In genomic region chr17:78664962-78665545, GRCm38 (mm10) we compare ENCODE assay signal across 22 mouse cellular contexts.
A peak's percentile ranks its signal among the peaks of the same experiment; 100 is the strongest.
DNase-seq lines count a peak whose midpoint lies in the region; TF ChIP-seq lines count a peak whose summit lies in the region.
"Had no signal": no experiment of that assay in that cellular context is flagged by ENCODE, and none has a peak within 500 bp of the region (broad histone marks: within the 10 kb centered on the region; RNA-seq: fewer than 3 reads in every experiment).

No protein-coding gene starts in this region.

- peak; percentile 93 for TF ChIP-seq EP300 in CH12.LX (IDR thresholded peaks at IDR 0.05; ENCODE audit: low read length)

- H3K9me3 ChIP-seq in CH12.LX (replicated peaks; ENCODE audit: low read length): no peaks in the 10 kb centered on the region

- no peak for TF ChIP-seq POLR2A in CH12.LX (IDR thresholded peaks at IDR 0.05; ENCODE audit: low read depth, low read length)

- DNase-seq in embryo, embryonic 10 days (ENCODE audit: low spot score): peak; percentile 16
- no peak for DNase-seq in embryo, embryonic 11 days
- peak; percentile 25 for DNase-seq in layer of hippocampus, adult 11-12 months (ENCODE audit: low spot score)
- DNase-seq in layer of hippocampus, postnatal 10 days (ENCODE audit: low spot score in 2 of 2): no peak
- peak; percentile 43 for DNase-seq in CH12.LX (ENCODE audit: extremely low read depth)
- peak; percentile 50 for DNase-seq in brain, adult 2 months (ENCODE audit: low read depth, low spot score)
- no peak for DNase-seq in kidney, adult 8-10 months
- DNase-seq in kidney, postnatal 4 days: no peak
- DNase-seq: adrenal gland, adult 8-10 months; adrenal gland, postnatal 14 days; adrenal gland, postnatal 36 days; B cell, adult 2 months; cerebellum, adult 11-12 months; cerebellum, adult 2 months; cerebellum, adult 9-10 months; cerebellum, postnatal 10 days; cerebellum, postnatal 36 days had no signal

- peaks cover 21 to 76% of the 10 kb centered on the region in 2 experiments for H3K36me3 ChIP-seq in CH12.LX (replicated peaks in 1 of 2; ENCODE audit: control insufficient read depth in 1 of 2, insufficient read depth in 1 of 2, low read length in 1 of 2)

- dilution Hi-C loops in CH12.LX (cut with MboI; ENCODE audit: extremely low pct_ligation_motif_present, extremely low pct_unique_long_range_greater_than_20kb, low sequenced_read_pairs): no loop called here

- peaks cover 3 to 9% of the 10 kb centered on the region in 2 experiments; a peak in 2 of 4 replicates for H3K4me1 ChIP-seq in CH12.LX (ENCODE audit: control insufficient read depth in 1 of 2, insufficient read depth in 2 of 2)
- H3K4me1 ChIP-seq: embryonic facial prominence, embryonic 15.5 days; forebrain, embryonic 10.5 days; forebrain, embryonic 12.5 days had no signal

- H3K9ac ChIP-seq in CH12.LX (ENCODE audit: insufficient read depth, low read depth): no peak overlapping the region
- H3K9ac ChIP-seq: embryonic facial prominence, embryonic 13.5 days; embryonic facial prominence, embryonic 15.5 days; forebrain, embryonic 12.5 days had no signal

- in situ Hi-C loops in CH12.LX (cut with MboI; ENCODE audit: low pct_ligation_motif_present, low pct_unique_long_range_greater_than_20kb, low sequenced_read_pairs): no loop called here

- H3K27me3 ChIP-seq in CH12.LX (replicated peaks): no peaks in the 10 kb centered on the region
- H3K27me3 ChIP-seq: embryonic facial prominence, embryonic 13.5 days; embryonic facial prominence, embryonic 15.5 days; forebrain, embryonic 12.5 days had no signal

- H3K27ac ChIP-seq in CH12.LX (ENCODE audit: insufficient read depth, low read depth): no peak overlapping the region
- H3K27ac ChIP-seq: embryonic facial prominence, embryonic 13.5 days; embryonic facial prominence, embryonic 15.5 days; forebrain, embryonic 10.5 days; forebrain, embryonic 12.5 days had no signal

- no peak overlapping the region for H3K4me2 ChIP-seq in CH12.LX (ENCODE audit: insufficient read depth, low read depth, poor library complexity, severe bottlenecking)
- H3K4me2 ChIP-seq: embryonic facial prominence, embryonic 13.5 days; embryonic facial prominence, embryonic 15.5 days; forebrain, embryonic 12.5 days had no signal

- TF ChIP-seq RAD21 in CH12.LX (IDR thresholded peaks at IDR 0.05; ENCODE audit: low read depth, low read length): no peak

- TF ChIP-seq CTCF in CH12.LX (conservative IDR thresholded peaks at IDR 0.05 in 1 of 2, IDR thresholded peaks at IDR 0.05 in 1 of 2; ENCODE audit: low read depth in 2 of 2, low read length in 2 of 2): no peak

- H3K4me3 ChIP-seq in CH12.LX (replicated peaks in 1 of 3; ENCODE audit: low read depth in 2 of 3, low read length in 2 of 3, poor library complexity in 1 of 3): no peak overlapping the region
- H3K4me3 ChIP-seq: embryonic facial prominence, embryonic 13.5 days; embryonic facial prominence, embryonic 15.5 days; erythroblast, embryonic 14.5 days; forebrain, embryonic 10.5 days; forebrain, embryonic 12.5 days had no signal

- no peaks in the 10 kb centered on the region for H3K79me2 ChIP-seq in CH12.LX (replicated peaks; ENCODE audit: control insufficient read depth, extremely low read depth, insufficient read depth, poor library complexity, severe bottlenecking)

TF ChIP-seq in CH12.LX, 34 proteins besides CTCF, POLR2A, EP300 and RAD21:
- no peak for TF ChIP-seq SMC3 (IDR thresholded peaks at IDR 0.05; ENCODE audit: low read depth, low read length)
- peak; percentile 48; the same call in 1 of the 2 replicates for TF ChIP-seq TCF12 (IDR thresholded peaks at IDR 0.05; ENCODE audit: low read depth, low read length)
- no peak for TF ChIP-seq USF2 (conservative IDR thresholded peaks at IDR 0.05; ENCODE audit: low read depth, low read length)
- peak; percentile 51; the same call in 1 of the 2 replicates for TF ChIP-seq CHD2 (IDR thresholded peaks at IDR 0.05; ENCODE audit: low read length)
- TF ChIP-seq UBTF (IDR thresholded peaks at IDR 0.05; ENCODE audit: low read depth, low read length): no peak
- TF ChIP-seq NELFE (IDR thresholded peaks at IDR 0.05; ENCODE audit: low read depth, low read length): no peak
- TF ChIP-seq ZKSCAN1 (IDR thresholded peaks at IDR 0.05; ENCODE audit: borderline replicate concordance, low read depth, low read length): no peak
- TF ChIP-seq ZMIZ1 (IDR thresholded peaks at IDR 0.05; ENCODE audit: low read depth, low read length): no peak
- peak; percentile 38; the same call in 1 of the 2 replicates for TF ChIP-seq MEF2A (IDR thresholded peaks at IDR 0.05; ENCODE audit: borderline replicate concordance, low read depth, low read length)
- TF ChIP-seq HCFC1 (IDR thresholded peaks at IDR 0.05; ENCODE audit: low read depth, low read length): no peak
- no peak for TF ChIP-seq MXI1 (IDR thresholded peaks at IDR 0.05; ENCODE audit: low read depth, low read length)
- no peak for TF ChIP-seq RCOR1 (conservative IDR thresholded peaks at IDR 0.05; ENCODE audit: low read depth, low read length)
- no peak for TF ChIP-seq MAX (IDR thresholded peaks at IDR 0.05; ENCODE audit: low read length)
- no peak for TF ChIP-seq GABPA (IDR thresholded peaks at IDR 0.05; ENCODE audit: insufficient replicate concordance, low read depth, low read length)
- TF ChIP-seq ZNF384 (IDR thresholded peaks at IDR 0.05; ENCODE audit: low read depth, low read length): no peak
- no peak for TF ChIP-seq POLR2AphosphoS2 (IDR thresholded peaks at IDR 0.05; ENCODE audit: low read depth, low read length)
- TF ChIP-seq MAFK (IDR thresholded peaks at IDR 0.05; ENCODE audit: insufficient replicate concordance, low read length): no peak
- peak; percentile 88 for TF ChIP-seq IRF4 (IDR thresholded peaks at IDR 0.05; ENCODE audit: low read depth, low read length)
- TF ChIP-seq ETS1 (conservative IDR thresholded peaks at IDR 0.05; ENCODE audit: low read depth, low read length): peak; percentile 86
- peak; percentile 84 for TF ChIP-seq JUND (conservative IDR thresholded peaks at IDR 0.05; ENCODE audit: low read depth, low read length)
- TF ChIP-seq MAZ (IDR thresholded peaks at IDR 0.05; ENCODE audit: low read depth, low read length): no peak
- TF ChIP-seq MYC (IDR thresholded peaks at IDR 0.05; ENCODE audit: low read depth, low read length): 0 out of 2 replicates have a peak, but pooled peaks have one; percentile 41
- peak; percentile 85 for TF ChIP-seq JUN (IDR thresholded peaks at IDR 0.05; ENCODE audit: insufficient read depth, low read depth, low read length)
- TF ChIP-seq SIN3A (IDR thresholded peaks at IDR 0.05; ENCODE audit: low read length): no peak
- TF ChIP-seq CHD1 (IDR thresholded peaks at IDR 0.05; ENCODE audit: low read depth, low read length): no peak
- peak; percentile 82 for TF ChIP-seq BHLHE40 (IDR thresholded peaks at IDR 0.05; ENCODE audit: low read depth, low read length)
TF ChIP-seq in CH12.LX: peak in this region for 9.

Comparison
In these comparisons a context has a peak if more than half of its experiments do, and no peak if none do; other contexts are left out.
1. DNase-seq: peak in embryo, embryonic 10 days (single experiment), layer of hippocampus, adult 11-12 months (single experiment), CH12.LX (single experiment) and brain, adult 2 months (single experiment); none in embryo, embryonic 11 days (single experiment), layer of hippocampus, postnatal 10 days (0 of 2), kidney, adult 8-10 months (0 of 2) and kidney, postnatal 4 days (0 of 2).